Mouse (Mus musculus) erythroid progenitor cell, adult 5-6 weeks (primary cell): ENCODE results near the gene Ces4a. TPM values are rescaled to one million over a fixed set of nuclear protein-coding genes. Genes with fewer than 3 reads are reported as not detected.
"Not testable (repeated sequence)": the region's sequence is repeated elsewhere in the genome, so short reads cannot be mapped to it uniquely, and the experiment has no call there.

Experiments
- ATAC-seq: replicated peaks from 2 replicates; pipeline ENCODE4 v1.8.0; 2016; ENCODE audit warnings: moderate number of reproducible peaks, mild to moderate bottlenecking, moderate TSS enrichment, inconsistent platforms; ENCODE audit not compliant: poor library complexity, low FRiP score, severe bottlenecking
- total RNA-seq, 2 experiments: library from RNA; stranded (forward) in 1 of 2; stranded (reverse) in 1 of 2; fragments of 150-400 nt in 1 of 2; fragments of 186-747, 209-891 nt in 1 of 2; gene quantifications; 2 replicates each; pipeline versions ENCODE4 v1.2.3 to v1.2.4; 2015 to 2017; ENCODE audit warnings: low replicate concordance in 2 of 2

The Ces4a gene
- not detected in 2 replicates for total RNA-seq (2015; ENCODE audit: low replicate concordance)
- not detected in 2 replicates for total RNA-seq (2017; ENCODE audit: low replicate concordance)

DNA sequence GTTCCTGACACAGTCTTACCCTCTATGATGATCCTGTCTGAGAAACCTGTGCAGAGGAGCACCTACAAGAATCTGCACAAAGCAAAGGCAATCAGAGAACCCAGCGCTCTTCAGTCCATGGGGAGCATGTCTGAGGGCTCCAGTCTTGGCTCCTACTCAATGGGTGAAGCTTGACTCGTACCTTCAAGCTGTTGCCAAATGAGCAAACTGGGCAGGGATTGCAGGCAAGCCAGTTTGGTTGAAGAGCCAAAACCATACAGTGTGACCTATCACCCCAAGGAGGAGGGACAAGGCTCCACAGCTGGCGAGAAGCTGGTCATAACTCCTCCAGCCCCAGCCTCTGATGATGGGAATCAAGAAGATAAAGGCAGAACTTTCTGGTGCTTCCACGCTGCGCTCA lies at the start of gene Ces4a:
TSS of gene Ces4a (plus strand) at position 292 of the 400 bp plus-strand sequence.
- ATAC-seq = no peak

DNA sequence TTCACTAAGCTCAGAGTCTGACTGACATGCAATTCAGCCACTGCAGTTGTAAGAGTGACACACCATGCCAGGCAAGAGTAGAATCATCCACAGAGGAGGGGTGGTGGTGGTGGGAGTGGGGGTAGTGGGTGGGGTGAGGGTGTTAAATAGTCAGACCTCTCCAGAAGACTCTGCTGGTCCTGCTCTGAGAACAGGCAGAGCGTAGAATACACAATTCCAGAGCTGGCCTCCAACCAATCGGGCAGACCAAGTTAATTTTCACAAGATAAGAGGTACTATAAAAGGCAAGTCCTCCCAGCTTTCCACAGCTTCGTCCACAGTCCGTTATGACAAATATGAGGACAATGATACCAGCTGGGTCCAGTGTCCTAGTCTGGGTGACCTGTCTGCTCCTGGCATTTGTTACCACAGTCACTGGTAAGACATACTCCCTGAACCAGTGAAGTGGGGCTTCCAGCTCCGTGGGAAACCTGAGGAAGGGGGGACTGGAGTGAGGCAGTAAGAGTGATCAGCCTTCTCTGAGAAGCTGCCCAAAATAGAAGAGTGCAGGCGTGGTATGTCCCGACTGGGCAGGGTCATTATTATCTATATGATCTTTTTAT lies 48.0 kb upstream of the Ces4a start, which contains the start of gene Ces3b:
TSS of gene Ces3b (plus strand) at position 305 of the 602 bp plus-strand sequence.
- no peak for ATAC-seq

DNA sequence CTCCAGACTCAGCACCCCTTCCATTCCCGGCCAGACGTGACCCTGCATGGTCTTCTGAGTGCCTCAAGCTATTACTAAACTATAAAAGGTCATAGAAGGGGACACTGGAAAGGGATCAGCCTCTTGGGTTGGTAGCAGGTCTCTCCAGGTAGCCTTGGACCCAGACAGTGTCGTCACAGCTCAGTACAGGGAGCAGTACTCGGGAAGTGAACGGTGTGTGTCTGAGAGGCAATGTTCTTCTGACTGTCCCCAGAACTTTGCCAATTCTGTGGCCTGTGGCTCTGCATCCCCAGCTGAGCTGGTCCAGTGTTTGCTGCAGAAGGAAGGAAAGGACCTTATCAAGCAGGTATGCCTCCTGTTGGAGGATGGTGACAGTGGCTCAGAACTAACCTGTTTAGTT lies 43.4 kb upstream of the Ces4a start:
- ATAC-seq = not testable (repeated sequence)

DNA sequence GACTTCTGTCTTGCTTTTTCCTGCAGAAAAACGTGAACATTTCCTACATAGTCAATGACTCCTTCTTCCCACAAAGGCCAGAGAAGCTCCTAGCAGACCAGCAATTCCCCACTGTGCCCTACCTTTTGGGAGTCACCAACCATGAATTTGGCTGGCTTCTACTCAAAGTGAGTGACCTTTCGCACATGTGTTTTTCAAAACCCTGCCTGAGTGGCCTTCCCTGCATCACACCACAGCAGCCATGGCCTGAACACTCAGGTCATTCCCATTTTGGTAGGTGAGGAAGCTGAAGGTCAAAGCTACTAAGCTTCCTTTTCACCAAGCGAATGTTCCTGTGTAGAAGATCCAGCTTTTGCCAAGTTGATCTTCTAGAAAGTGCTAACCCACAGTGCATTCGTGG lies 43.0 kb upstream of the Ces4a start:
- ATAC-seq = no peak

DNA sequence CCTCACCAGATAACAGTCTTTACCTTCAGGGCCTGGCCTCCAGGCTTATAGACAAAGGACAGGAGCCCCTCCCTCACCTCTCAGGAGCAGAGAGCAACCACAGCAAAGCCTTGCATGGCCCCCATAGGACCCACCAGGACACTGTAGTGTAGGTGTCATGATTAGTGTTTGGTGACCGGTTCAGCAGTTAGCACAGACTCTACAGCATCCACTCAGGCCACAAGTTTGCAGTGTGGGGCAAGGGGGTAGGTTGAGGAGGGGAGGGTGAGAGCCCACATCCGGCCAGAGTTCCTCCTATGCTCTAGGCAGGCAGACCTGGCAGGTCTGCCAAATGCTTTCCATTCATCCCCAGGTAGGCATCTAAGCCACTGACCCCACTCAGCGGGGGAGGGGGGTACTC lies 37.6 kb upstream of the Ces4a start:
- ATAC-seq = no peak

DNA sequence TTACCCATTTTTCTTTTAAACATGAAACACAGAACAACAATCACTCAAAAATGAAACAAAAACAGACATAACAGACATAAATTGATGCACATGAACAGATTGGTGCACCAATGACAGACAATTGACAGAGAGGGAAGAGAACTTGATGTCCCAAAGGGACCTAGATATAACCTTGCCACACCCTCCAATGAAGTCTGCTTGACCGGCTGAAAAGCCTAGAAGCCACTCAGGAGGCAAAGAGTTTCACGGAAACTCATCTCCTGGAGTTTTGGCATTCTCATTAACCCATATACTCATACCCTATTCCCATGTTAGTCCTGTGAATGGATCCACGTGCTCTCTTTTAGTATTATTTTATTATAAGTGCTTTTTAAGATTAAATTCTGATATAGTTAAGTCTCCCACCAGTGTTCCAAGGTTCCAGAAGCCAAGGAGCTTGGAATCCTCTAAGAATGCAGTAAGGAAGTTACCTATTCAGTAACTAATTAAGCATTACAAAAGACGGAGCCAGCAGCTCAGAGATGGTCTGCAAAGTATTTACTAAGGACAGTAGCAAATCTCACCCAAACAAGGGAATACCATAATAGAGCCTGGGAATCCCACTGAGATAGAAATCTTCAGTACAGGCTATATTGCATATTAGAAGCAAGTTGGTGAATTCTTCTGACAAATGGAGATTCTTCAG lies 29.4 kb upstream of the Ces4a start:
- ATAC-seq = not testable (repeated sequence)

DNA sequence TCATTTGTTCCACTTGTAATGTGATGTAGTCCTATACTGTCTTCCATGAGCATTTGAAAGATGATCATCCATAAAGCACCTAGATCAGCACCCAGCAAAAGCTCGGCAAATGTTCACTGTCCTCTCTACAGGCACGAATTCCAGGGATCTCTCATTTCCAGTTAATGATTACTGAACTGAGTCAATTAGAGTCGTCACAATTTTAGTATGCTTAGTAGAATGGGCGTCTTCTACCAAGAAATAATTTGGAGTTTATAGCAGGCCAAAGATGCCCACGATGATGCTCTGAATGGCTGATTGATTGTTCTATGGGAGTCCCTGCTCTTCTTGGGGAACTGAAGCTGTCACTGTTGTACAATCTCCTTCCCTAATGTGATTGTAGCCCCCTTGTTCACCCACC lies 27.9 kb upstream of the Ces4a start:
- ATAC-seq = not testable (repeated sequence)

DNA sequence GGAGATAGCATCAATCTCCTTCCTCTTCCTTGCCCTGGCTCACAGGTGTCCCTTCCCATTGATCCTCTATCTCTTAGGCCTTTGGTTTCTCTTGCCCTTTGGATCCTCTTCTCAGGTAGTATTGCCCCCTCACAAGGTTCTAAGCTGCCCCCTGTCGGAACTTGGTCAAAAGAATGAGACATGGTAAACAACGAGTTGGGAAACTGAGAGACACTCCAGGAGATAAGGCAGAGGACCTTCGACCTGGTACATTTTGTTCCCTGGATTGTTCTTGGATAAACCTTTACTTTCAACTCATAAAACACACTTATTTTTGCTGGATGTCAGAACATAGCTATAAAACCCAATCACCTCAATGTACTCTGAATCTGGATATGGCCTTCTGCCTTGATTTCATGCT lies 27.4 kb upstream of the Ces4a start:
- ATAC-seq = no peak

DNA sequence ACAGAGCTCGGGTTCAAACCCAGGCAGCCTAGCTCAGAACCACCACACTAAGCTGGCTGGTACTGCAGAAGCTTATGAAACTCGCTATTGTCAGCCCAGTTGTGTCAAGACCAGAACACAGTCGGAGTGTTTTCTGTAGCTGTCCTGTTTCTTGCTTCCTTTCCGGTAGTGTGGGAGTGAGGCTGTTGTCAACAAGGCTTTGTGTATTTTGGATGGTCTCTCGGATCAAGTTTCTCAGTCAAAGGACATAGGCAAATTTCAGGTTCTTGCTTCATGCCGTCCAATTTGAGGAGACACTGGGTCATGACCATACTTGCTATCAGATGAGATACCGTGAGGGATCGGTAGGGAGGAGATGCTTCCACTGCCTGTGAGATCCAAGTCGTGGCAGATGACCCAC lies 1.7 kb upstream of the Ces4a start:
- ATAC-seq = no peak

DNA sequence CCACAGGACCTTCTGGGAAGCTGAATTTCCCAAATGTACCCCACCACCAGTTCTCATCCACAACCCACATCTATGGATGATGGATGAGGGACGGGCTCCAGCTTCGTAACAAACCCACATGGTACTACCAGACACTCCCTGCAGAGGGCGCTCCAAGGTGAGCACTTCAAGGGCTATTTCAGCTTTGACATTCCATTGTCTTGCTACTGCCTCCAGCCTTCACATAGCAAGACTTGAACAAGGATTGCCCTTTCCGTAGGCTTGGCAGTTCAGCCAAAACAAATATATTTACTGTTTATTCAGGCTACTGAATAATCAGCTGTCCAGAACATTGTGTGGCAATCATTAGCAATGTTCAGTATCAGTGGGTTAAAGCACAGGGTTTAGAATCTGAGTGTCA lies 6.8 kb downstream of the Ces4a start:
- ATAC-seq = no peak; the same call in 1 of the 2 replicates

DNA sequence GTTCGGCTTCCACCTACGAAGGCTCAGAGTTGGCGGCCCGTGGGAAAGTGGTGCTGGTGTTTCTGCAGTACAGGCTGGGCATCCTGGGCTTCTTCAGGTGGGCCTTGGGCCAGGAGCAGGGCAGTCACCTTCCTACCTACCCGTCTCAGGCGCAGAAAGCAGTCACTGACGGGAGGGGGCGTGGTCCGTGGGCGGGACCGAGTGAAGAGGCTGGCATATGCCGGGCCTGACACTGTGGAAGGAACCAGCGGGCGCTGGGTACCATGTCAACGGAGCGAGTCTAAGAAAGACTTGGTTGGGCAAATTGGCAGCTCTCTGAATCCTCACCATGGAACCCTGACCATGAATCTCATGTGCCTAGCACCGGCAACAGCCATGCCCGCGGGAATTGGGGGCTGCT lies 10.8 kb downstream of the Ces4a start:
- ATAC-seq = no peak

DNA sequence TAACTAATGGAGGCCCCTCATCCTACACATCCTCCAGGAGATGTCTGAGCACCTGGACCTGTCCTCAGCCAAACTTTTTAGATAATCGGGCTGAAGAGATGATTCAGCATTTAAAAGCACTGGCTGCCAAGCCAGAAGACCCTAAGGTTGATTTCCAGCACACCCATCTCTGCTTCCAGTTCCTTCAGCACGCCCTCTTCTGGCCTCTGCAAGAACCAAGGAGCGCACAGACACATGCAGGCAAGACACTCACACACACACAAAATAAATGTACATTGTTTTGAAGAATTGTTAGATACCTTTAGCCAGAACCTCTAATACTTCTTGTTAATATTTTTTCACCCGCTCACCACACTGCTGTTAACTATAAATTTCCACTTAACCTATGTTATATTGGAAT lies 20.1 kb downstream of the Ces4a start:
- no peak for ATAC-seq

DNA sequence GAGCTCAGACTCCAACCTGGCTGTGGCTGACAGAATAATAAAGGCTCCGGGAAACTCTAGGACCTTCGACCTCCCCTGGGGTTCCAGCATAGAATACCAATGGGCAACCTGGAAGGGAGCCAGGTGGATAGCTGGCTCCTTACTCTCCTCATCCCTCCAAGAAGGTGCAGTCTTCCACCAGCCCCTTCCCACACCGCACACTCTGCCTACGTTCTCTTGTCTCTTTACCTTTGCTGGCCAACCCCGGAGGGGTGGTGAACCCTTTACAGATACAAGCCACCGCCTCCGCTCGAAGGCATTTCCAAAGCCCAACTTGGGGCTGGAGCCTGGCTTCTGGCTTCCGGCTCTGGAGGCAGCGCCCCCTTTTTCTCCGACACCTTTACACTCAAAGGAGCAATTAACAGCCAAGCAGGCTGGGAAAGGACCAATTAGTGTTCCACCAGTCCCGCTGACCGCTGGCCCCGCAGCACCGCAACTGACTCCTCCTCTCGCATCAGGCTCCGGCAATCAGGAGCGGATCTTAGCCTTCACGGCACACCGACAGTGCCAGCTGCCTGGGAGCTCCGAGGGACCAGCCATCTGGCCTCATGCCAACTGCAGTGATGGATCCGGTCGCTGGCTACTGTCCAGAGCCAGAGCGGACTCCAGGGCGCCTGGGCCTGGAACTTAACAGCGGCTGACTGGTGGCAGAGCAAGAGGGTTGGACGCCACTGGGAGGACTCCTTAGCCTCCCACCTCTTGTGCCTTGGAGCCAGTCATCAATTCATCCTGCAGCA lies 21.2 kb downstream of the Ces4a start:
- no peak for ATAC-seq

DNA sequence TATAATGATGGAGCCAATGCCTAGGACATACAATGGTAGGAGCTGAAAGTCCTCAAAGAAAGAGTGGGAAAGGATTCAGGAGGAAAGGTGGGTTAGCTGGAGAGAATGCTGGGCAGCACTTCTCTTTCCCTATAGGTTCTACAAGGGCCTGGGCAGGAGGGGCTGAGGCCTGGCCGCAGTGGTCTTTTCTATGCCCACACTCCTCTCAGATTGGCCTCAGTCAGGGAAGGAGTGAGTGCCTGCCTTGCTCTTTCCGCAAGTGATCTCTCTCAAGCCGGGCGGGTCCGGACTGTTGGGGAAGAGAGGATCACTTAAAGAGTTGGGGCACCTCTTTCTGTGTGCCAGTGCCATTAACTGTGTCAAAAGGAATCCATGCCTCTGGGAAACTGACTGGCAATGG lies 22.7 kb downstream of the Ces4a start:
- no peak for ATAC-seq

DNA sequence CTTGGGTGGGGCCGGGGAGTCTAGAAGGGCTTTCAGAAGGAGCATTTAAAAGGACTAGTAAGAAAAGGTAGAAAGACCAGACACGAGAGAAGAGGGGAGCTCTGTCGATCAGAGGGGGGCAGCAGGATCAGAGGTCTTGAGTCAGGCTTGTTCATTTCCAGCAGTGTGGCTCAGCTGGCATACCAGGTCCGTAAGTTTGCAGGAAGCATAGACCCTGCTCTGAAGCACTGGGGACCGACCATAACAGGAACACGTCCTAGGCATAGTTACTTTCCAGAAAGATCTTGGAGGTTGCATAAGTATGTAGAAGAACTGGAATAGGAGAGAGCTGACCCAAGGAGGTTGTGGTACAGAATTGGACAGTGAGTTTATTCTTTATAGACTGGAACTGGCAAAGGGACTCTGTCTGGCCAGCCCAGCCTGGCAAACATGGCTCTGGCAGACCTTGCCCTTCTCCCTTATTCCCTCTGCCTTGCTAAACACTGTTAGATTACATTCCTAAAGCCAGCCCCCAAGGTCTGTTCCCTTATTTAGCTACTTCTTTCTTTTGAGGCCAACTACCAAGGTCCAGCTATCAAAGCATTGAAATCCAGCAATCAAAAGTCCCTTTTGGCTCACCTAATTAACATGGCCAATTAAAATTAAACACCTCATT lies 23.6 kb downstream of the Ces4a start:
- no peak for ATAC-seq

DNA sequence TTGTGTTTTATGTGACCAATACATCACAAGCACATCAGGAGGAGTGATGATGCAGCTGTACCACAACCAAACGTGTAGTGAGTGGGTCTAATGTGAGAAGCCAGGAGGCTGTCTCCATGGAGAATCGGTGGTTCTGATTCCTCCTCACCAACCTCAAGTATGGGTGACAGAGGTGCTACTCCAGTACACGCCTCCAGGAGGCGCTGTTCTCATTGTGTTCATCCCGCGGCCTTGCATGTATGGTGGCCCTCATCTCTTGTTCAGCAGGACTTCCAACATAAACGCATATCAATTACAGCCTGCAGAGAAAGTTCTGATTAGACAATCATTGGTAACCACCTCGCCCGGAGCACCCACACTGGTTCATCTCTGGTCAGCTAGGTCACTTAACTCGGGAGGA lies 26.0 kb downstream of the Ces4a start:
- no peak for ATAC-seq

DNA sequence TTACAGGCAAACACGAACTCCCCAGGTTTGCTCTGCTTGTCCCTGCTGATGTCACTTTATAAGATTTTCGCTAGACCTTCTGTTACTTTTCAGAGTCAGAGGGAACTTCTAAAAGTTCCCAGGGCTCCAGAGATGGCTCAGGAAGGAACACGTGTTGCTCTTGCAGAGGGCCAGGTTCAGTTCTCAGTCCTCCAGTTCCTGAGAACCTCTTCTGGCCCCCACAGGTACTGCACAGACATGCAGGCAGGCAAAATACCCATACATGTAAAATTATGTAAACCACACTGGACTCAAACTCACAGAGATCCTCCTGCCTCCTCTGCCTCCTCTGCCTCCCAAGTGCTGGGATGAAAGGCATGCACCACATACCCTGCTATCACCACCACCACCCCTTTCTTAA lies 26.5 kb downstream of the Ces4a start:
- no peak for ATAC-seq

DNA sequence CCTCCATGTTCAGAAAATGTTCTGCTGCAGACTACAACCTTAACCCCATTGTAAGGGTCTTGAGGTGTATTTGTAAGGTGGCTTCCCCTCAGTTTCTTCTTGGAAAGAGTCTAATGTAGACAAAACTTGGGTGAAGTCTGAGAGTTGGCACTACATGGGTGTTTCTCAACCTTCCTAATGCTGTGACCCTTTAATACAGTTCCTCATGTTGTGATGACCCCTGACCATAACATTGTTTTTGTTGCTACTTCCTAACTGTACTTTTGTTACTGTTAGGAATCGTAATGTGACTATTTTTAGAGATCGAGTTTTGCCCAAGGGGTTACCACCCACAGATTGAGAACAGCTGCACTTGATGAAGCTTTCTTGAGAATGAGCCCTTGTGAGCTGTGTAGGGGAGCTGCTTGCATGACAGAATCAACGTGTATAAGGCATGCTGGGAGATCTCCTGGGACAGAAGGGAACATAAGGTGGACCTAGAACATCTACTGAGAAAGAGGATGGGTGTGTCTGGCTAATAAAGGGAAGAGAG lies 29.6 kb downstream of the Ces4a start:
- ATAC-seq = no peak

DNA sequence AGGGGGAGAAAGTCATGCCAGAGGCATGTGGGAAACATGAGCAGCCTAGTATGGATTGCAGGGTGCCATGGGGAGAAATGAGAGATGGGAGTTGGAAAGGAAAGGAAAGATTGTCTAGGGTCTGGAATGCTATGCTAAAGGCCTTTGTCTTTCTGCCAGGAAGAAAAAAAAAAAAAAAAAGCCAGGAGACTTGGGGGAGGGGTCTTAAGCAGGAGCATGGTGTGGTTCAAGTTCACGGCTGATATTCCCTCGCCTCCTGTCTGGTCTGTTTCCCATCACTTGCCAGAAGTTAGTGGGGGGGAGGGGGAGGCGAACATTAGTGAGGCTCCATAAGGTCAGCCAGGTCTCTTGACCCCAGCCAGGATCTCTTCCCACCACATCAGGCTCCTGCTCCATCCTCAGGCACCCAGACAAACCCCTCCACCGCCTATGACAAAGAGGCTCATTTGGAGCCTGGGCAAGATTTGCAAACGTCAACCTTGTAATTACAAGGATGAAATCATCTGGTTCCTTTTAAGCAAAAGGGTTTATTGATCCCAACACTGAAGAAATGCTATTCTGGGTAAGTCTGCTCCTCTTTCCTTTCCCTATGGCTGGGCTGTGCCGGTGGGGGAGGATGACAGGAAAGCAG lies 32.8 kb downstream of the Ces4a start:
- ATAC-seq = no peak

DNA sequence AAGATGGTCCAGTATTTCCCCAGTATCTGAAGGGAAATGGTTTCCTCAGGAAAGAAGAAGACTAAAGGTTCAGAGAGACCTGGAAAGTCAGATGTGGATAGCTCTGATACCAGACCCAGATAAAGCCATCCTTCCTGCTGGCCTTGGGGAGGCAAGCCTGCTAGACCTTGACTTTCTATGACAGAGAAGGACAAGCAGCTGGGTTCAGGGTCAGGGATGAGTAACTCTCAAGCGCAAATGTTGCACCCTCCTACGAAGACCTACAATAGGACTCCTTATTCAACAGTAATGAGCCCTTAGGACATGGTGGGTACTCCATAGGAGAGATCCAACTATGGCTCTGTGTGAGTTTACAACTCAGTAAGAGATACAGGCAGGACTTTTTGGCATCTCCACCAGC lies 33.6 kb downstream of the Ces4a start:
- no peak for ATAC-seq
